In genomic region chr10:123075751-123076242, GRCm38 (mm10) we compare ENCODE assay signal across 7 mouse cellular contexts. TPM values are rescaled to one million over a fixed set of nuclear protein-coding genes. Genes with fewer than 3 reads are reported as not detected.
DNase-seq lines count a peak whose midpoint lies in the region; ATAC-seq and TF ChIP-seq lines count a peak whose summit lies in the region.

No protein-coding gene starts in this region.

- H3K9ac ChIP-seq in neural tube, embryonic 11.5 days (ENCODE audit: low read length) = peak overlapping the region; percentile 86
- peak overlapping the region; percentile 82 for H3K9ac ChIP-seq in forebrain, embryonic 11.5 days (ENCODE audit: low read length)
- peak overlapping the region; percentile 89 for H3K9ac ChIP-seq in kidney, embryonic 15.5 days
- H3K9ac ChIP-seq in midbrain, embryonic 14.5 days (replicated peaks; ENCODE audit: low read length) = peak overlapping the region; percentile 88

- H3K27ac ChIP-seq in neural tube, embryonic 11.5 days (ENCODE audit: low read depth, low read length) = peak overlapping the region; percentile 36
- H3K27ac ChIP-seq in forebrain, embryonic 11.5 days (ENCODE audit: low read depth, low read length) = 0 out of 2 replicates have a peak overlapping the region, but pooled peaks have one; percentile 31
- H3K27ac ChIP-seq in kidney, embryonic 15.5 days = peak overlapping the region; percentile 81
- peak overlapping the region; percentile 84 for H3K27ac ChIP-seq in midbrain, embryonic 14.5 days (replicated peaks; ENCODE audit: low read depth, low read length)

- peaks cover 5% of the 10 kb centered on the region for H3K4me1 ChIP-seq in neural tube, embryonic 11.5 days (ENCODE audit: control insufficient read depth, insufficient read depth, low read length)
- H3K4me1 ChIP-seq in forebrain, embryonic 11.5 days (replicated peaks; ENCODE audit: control insufficient read depth, insufficient read depth, low read length) = peaks cover 3% of the 10 kb centered on the region; the same call in 1 of the 2 replicates
- peaks cover 12% of the 10 kb centered on the region; the same call in 1 of the 2 replicates for H3K4me1 ChIP-seq in kidney, embryonic 15.5 days
- peaks cover 13% of the 10 kb centered on the region for H3K4me1 ChIP-seq in midbrain, embryonic 14.5 days (ENCODE audit: control insufficient read depth, insufficient read depth, low read length)

- no peaks in the 10 kb centered on the region for H3K27me3 ChIP-seq in neural tube, embryonic 11.5 days (ENCODE audit: control insufficient read depth, insufficient read depth, low read length)
- no peaks in the 10 kb centered on the region for H3K27me3 ChIP-seq in forebrain, embryonic 11.5 days (ENCODE audit: control insufficient read depth, insufficient read depth, low read length)
- no peaks in the 10 kb centered on the region for H3K27me3 ChIP-seq in kidney, embryonic 15.5 days
- no peaks in the 10 kb centered on the region for H3K27me3 ChIP-seq in midbrain, embryonic 14.5 days (ENCODE audit: control insufficient read depth, insufficient read depth, low read length)

- ATAC-seq in neural tube, embryonic 11.5 days (ENCODE audit: insufficient read depth, low FRiP score, low TSS enrichment) = peak; percentile 77
- ATAC-seq in forebrain, embryonic 11.5 days (replicated peaks; ENCODE audit: low FRiP score) = peak; percentile 81
- peak; percentile 74 for ATAC-seq in kidney, embryonic 15.5 days (replicated peaks; ENCODE audit: low FRiP score)
- ATAC-seq in midbrain, embryonic 14.5 days (ENCODE audit: low FRiP score, low TSS enrichment) = no peak; the same call in none of the 2 replicates

- WGBS in neural tube, embryonic 11.5 days = under 1% methylated on average over 27 of the region's 48 CpGs
- 1% methylated on average over 48 of the region's 48 CpGs for WGBS in forebrain, embryonic 11.5 days
- under 1% methylated on average over 41 of the region's 48 CpGs for WGBS in kidney, embryonic 15.5 days
- WGBS in midbrain, embryonic 14.5 days = under 1% methylated on average over 47 of the region's 48 CpGs

- TF ChIP-seq POLR2A in brain, embryonic 14.5 days (IDR thresholded peaks at IDR 0.05; ENCODE audit: borderline replicate concordance, extremely low read depth, insufficient read depth, insufficient read length, poor library complexity, severe bottlenecking) = no peak

- peak overlapping the region; percentile 79 for H3K4me2 ChIP-seq in neural tube, embryonic 11.5 days (ENCODE audit: low read depth)
- H3K4me2 ChIP-seq in forebrain, embryonic 11.5 days (ENCODE audit: low read depth, low read length, severe bottlenecking) = peak overlapping the region; percentile 75
- H3K4me2 ChIP-seq in kidney, embryonic 15.5 days = peak overlapping the region; percentile 68
- peak overlapping the region; percentile 72 for H3K4me2 ChIP-seq in midbrain, embryonic 14.5 days (ENCODE audit: low read length)

- no peak for DNase-seq in neural tube, embryonic 11.5 days (ENCODE audit: low spot score)
- no peak for DNase-seq in neural tube, embryonic 10.5 days (ENCODE audit: extremely low spot score, low spot score)
- peak; percentile 37 for DNase-seq in brain, embryonic 14.5 days (ENCODE audit: low read depth)
- no peak for DNase-seq in forebrain, embryonic 11.5 days (ENCODE audit: low spot score)
- DNase-seq in midbrain, embryonic 14.5 days = no peak
- no peak for DNase-seq in Muller cell, postnatal 12 days (ENCODE audit: inconsistent ontology term)

- no peak for TF ChIP-seq CTCF in brain, embryonic 14.5 days (IDR thresholded peaks at IDR 0.05; ENCODE audit: borderline replicate concordance, extremely low read depth, insufficient read depth, insufficient read length)

- H3K9me3 ChIP-seq in neural tube, embryonic 11.5 days (ENCODE audit: control insufficient read depth, low read length) = no peaks in the 10 kb centered on the region
- H3K9me3 ChIP-seq in forebrain, embryonic 11.5 days (ENCODE audit: control insufficient read depth, low read length) = no peaks in the 10 kb centered on the region
- no peaks in the 10 kb centered on the region for H3K9me3 ChIP-seq in kidney, embryonic 15.5 days (replicated peaks)
- H3K9me3 ChIP-seq in midbrain, embryonic 14.5 days (ENCODE audit: control insufficient read depth, low read length) = no peaks in the 10 kb centered on the region

- H3K4me3 ChIP-seq in neural tube, embryonic 11.5 days (ENCODE audit: low read depth, low read length) = peak overlapping the region; percentile 99
- peak overlapping the region; percentile 96 for H3K4me3 ChIP-seq in forebrain, embryonic 11.5 days (ENCODE audit: low read depth, low read length)
- H3K4me3 ChIP-seq in kidney, embryonic 15.5 days (replicated peaks) = peak overlapping the region; percentile 73
- H3K4me3 ChIP-seq in midbrain, embryonic 14.5 days (replicated peaks; ENCODE audit: low read depth, low read length) = peak overlapping the region; percentile 86

- no peaks in the 10 kb centered on the region for H3K36me3 ChIP-seq in neural tube, embryonic 11.5 days (ENCODE audit: control insufficient read depth, insufficient read depth, low read length)
- H3K36me3 ChIP-seq in forebrain, embryonic 11.5 days (ENCODE audit: control insufficient read depth, insufficient read depth, low read length) = no peaks in the 10 kb centered on the region
- peaks cover 11% of the 10 kb centered on the region; the same call in 1 of the 2 replicates for H3K36me3 ChIP-seq in kidney, embryonic 15.5 days
- peaks cover 11% of the 10 kb centered on the region for H3K36me3 ChIP-seq in midbrain, embryonic 14.5 days (ENCODE audit: control insufficient read depth, insufficient read depth, low read length)

RNA-seq across cellular contexts. Expression of gene Mon2, which starts 0.5 kb away (rescaled TPM):
- polyA plus RNA-seq in neural tube, embryonic 11.5 days (2014; fragmentation: Nextera tagmentation; extraction: Ambion mirVana) = 31.6 and 31.7 TPM in 2 replicates
- 53.6 and 55.9 TPM in 2 replicates for polyA plus RNA-seq in brain, embryonic 14.5 days (2012; rRNA removed)
- 28.6 and 35.1 TPM in 2 replicates for polyA plus RNA-seq in forebrain, embryonic 11.5 days (2014; fragmentation: Nextera tagmentation; extraction: Ambion mirVana)
- polyA plus RNA-seq in kidney, embryonic 15.5 days (2015; fragmentation: Nextera tagmentation; extraction: Ambion mirVana) = 24.3 and 24.6 TPM in 2 replicates
- 35.1 and 39.4 TPM in 2 replicates for polyA plus RNA-seq in midbrain, embryonic 14.5 days (2014; fragmentation: Nextera tagmentation; extraction: Ambion mirVana)

Comparison
In these comparisons a context has a peak if more than half of its experiments do, and no peak if none do; other contexts are left out.
1. H3K27ac ChIP-seq: peak in every context shown above with its lines; median percentile 84 in midbrain, embryonic 14.5 days; 81 in kidney, embryonic 15.5 days; 36 in neural tube, embryonic 11.5 days; 31 in forebrain, embryonic 11.5 days.